Mouse (Mus musculus) adrenal gland, postnatal 14 days (tissue): ENCODE results near the gene Ntrk2. TPM values are rescaled to one million over a fixed set of nuclear protein-coding genes. Genes with fewer than 3 reads are reported as not detected.
"Not testable (repeated sequence)": the region's sequence is repeated elsewhere in the genome, so short reads cannot be mapped to it uniquely, and the experiment has no call there.

Source experiments
- DNase-seq: peaks from one replicate; pipeline ENCODE4 v3.0.0; 2021; ENCODE audit warnings: mixed read lengths
- total RNA-seq: library from RNA; stranded (reverse); gene quantifications from 2 replicates; pipeline ENCODE4 v1.2.3, GENCODE M21; 2021

The Ntrk2 gene
- total RNA-seq, 1 experiment from 2014 or later = 29.3 TPM

DNA sequence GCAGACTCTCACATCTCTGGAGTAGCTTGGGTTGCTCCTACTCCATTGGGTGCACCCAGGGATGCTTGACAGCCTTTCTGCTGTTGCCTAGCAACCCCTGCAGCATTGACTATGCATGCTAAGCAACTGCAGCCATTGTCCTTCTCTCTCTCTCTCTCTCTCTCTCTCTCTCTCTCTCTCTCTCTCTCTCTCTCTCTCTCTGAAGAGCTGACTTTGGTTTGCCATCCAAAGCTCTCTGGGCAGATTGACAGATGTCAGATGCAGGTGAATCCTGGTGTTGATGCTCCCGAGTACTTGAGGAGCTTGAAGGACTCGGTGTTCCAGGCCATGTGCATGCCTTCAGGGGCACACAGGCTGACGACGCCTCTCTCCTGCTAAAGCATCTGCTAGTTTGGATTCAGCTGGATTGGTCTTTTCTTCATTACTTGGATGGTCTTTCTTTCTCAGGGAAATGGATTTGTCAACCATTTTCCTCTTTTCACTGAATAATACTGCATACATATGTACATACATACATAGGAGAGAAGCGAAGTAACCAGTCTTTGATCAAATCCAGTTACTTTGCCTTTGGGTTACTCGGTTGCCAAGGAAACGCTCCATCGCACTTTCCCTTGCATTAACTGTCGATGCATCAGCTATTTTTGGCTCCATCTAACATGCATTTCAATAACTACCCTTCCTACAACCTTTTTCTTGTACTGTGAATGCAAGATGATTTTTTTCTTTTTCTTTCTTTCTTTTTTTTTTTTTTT lies 234.8 kb downstream of the Ntrk2 start:
- no peak for DNase-seq

DNA sequence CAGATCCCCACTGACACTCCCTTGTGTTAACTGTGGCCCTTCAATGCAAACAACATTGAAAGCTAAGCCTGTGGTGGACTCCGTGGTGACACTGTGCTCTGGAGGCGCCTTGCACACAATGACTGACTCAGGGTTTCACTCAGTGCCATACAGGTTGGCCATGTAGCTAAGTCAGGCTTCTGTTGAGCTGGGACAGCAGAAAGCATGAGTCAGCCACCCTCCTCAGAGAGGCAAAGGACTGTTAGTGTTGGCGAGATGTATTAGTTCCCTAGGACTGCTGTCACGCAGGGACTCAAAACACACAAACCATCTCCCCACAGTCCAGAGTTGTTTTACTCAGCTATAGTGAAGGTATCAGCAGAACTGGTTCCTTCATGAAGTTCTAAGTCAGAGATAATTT lies 245.8 kb downstream of the Ntrk2 start:
- DNase-seq = no peak

DNA sequence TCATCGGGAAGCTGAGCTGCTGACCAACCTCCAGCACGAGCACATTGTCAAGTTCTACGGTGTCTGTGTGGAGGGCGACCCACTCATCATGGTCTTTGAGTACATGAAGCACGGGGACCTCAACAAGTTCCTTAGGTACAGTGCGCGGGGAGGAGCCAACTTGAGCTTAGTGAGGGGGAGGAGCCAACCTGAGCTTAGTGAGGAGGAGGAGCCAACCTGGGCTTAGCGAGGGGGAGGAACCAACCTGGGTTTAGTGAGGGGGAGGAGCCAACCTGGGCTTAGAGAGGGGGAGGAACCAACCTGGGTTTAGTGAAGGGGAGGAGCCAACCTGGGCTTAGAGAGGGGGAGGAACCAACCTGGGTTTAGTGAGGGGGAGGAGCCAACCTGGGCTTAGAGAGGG lies 248.0 kb downstream of the Ntrk2 start:
- not testable (repeated sequence) for DNase-seq

GRCm38 (mm10) chr13:59056859-59057258 lies 250.5 kb downstream of the Ntrk2 start:
- DNase-seq = no peak

DNA sequence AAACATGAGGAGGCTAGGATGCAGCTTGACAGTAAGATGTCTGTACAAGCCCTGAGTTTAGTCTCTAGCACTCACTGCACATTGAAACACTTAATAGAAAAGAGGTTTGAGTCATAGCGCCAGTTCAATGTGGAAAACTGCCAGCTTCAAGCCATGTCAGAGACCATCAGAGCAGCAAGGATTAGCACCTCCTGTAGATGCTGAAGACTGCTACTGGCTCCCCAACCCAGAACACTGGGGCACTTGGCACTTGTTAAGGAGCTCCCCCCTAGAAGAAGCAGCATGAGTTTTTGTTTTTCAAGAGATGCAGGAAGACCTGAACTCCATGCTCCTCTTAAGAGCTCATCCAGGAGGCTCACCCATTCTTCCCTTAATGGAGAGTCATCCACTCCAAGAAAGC lies 251.5 kb downstream of the Ntrk2 start:
- DNase-seq = no peak

- no peak for DNase-seq
Observed at GRCm38 (mm10) chr13:59059118-59059517, 252.7 kb downstream of the Ntrk2 start.

- no peak for DNase-seq
Observed at GRCm38 (mm10) chr13:59065677-59066076, 259.3 kb downstream of the Ntrk2 start.

DNA sequence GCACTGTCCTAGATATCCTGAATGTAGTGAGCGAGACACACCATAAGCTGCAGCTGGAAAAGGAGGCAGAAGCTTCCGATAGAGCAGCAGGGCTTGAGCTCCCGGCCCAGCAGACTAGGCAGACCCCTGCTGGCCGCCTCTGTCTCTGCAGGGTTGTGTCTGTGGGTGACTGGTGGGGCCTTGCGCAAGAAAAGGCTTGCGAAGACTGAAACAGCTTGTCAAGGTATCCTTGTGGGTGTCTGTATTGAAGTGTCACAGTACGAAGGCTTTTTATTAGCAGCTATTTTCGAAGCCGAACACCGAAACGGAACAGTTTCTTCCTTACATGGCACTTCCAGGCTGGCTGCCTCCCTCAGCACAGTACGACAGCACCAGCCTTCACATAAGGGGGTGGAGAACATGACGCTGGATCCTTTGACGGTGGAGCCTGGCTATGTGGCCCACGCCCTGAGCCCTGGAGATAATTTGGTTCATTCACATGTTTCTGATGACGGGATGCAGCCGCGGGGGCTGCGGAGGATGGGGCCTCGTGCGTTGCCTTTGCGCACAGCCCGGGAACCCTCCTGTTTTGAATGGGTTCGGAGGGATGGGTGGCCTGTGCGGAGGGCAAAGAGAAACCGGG lies 267.4 kb downstream of the Ntrk2 start:
- peak; percentile 89 for DNase-seq

DNA sequence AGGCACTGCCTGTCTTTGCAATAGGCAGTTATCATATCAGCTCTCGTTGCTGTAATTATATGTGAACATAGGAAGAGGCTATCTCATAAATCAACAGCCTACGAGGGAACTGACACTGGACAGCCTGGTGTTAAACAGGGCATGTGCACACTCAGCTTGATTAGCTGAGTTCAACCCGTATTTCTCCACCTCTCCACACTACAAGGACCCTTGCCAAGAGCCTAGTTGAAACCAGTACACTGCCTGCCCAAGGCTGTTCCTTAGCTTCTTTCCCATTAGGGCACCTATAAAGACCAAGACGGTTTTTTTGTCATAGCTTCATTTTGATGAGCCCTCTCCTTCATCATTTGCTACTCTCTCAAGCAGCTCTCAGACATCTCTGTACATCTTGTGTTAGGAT lies 270.1 kb downstream of the Ntrk2 start:
- no peak for DNase-seq

GRCm38 (mm10) chr13:59079761-59080461 lies 273.5 kb downstream of the Ntrk2 start:
- no peak for DNase-seq

GRCm38 (mm10) chr13:59080468-59080867 lies 274.1 kb downstream of the Ntrk2 start:
- DNase-seq = no peak

- no peak for DNase-seq
Observed at GRCm38 (mm10) chr13:59089016-59089415, 282.6 kb downstream of the Ntrk2 start.

DNA sequence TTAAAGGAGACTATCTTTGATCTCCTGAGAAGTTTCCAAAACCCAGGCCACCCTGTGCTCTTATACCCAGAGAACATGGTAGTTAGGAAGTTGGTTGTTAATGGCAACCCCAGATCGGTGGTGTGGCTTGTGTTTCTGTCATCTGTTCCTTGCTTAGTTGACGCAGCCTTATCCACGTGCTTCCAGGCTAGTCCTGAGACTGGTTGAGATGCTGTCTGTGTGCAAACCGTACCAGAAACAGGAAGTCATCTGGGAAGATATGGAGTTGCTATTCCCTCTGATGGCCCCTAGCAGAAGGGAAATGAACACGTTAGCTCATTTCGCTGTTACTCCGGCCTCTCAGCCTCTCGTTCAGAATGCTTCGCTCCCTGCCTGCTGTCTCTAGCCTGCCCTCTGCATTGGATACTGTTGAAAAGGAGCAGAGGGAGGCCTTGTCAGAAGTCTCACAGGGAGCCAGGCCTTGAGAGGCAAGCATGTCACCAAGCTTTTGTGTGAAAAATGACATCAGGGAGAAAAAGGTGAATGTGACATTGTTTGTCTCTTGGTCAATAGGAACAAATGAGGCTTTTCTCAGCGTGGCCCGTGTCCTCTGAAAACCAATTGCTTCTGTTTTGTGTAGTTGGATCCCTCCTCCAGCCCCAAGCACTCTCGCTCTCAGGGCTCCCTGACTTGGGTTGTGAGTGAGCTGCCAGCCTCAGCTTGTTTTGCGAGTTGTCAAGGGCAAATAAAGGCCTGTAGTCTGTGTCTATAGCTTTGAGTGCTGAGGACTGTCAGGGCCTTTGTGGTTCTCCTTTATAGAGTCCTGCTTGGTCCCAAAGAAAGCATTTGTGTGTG lies 285.0 kb downstream of the Ntrk2 start:
- DNase-seq = no peak

GRCm38 (mm10) chr13:59092045-59092857 lies 285.9 kb downstream of the Ntrk2 start:
- no peak for DNase-seq

DNA sequence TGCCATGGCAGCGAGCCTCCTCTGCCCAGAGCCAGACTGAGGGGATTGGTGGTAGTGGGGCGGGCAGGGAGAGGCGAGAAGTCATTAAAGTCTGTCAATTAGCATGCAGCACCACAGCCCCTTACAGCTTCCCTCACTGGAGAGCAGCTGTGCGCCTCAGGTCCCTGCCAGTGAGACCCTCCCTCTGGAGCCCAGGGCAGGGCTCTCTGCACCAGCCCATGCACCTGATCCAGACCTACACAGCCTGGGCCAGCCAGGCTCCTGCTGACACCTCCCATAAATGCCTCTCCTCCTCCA lies 286.4 kb downstream of the Ntrk2 start:
- DNase-seq = no peak

- no peak for DNase-seq
Observed at GRCm38 (mm10) chr13:59094722-59095121, 288.4 kb downstream of the Ntrk2 start.

DNA sequence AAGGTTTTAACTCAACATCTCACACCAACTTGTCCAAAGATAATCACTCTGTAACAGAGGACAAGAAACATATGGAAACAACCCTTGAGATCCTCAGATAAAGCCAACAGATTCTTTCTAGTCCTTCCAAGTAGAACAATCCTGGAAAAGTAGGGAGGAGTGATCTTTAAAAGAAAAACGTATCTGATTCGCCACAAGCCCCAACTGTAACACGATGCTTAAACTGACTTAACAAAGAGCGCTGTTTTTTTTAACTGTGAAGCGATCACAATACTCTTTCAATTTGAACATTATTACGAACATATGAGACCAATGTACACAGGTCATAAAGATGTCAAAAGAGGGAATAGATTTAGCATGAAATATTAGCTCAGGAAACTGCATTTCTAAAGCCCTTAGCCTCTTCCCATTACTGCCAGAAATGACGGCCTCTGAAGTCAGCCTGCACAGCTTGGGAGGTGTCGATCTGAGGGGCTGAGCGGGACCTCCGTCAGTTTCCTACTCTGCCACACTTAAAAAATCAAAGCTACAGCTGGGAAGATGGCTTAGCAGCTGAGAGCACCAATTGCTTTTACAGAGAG lies 289.5 kb downstream of the Ntrk2 start:
- no peak for DNase-seq

DNA sequence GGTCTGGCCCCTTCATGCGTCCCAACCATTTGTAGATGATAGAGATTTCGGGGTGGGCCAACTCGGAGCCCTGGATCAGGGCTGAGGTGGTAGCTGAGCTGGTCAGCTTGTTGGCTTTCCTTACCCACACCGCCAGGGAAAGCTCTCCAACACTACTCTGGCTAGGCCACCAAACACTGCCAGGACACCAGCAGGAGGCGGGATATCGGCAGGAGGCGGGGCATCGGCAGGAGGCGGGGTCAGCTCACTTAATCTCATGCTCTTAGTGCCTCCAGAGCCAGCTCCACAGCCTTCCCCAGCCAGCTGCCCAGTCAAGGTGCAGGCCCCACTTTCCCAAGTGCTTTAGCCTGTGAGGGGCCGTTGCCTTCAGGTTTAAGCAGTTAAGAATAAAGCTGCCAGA lies 293.7 kb downstream of the Ntrk2 start:
- no peak for DNase-seq

DNA sequence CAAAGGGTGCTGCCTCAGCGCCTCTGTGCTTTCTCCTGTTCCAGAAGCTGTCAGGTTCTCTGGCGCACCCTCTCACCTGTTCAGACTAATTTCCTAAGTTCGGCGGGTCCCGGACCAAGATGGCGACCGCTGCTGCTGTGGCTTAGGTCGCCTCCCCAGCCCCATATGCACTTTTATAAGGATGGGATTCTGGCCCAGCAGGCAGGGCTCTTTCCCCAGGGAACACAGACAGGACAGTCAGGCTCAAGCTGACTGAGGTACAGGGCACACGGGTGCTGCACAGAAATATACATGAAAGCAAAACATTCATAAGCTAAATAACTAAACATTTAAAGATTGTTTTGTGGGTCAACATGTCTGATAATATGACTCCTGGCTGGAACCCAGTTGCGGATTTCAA lies 301.4 kb downstream of the Ntrk2 start:
- not testable (repeated sequence) for DNase-seq

DNA sequence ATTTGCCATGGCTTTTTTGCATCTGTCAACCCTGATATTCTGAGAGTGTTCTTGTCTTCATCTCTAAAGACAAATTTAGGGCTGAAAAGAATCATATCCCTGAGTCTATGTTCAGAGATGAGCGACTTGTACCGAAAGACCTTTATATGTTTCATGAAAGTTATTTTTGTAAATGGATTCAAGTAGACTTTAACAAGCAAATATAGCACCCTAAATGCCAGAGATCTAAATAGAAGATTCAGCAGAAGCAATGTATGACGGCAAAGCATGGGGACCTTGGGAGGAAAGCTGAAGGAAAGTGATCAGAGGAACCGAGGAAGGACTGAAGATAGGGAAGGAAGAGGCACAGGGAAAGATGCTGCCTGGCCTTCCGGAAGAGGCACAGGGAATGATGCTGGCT lies 303.7 kb downstream of the Ntrk2 start:
- no peak for DNase-seq

GRCm38 (mm10) chr13:59114684-59115083 lies 308.3 kb downstream of the Ntrk2 start:
- no peak for DNase-seq

GRCm38 (mm10) chr13:59115551-59115950 lies 309.2 kb downstream of the Ntrk2 start:
- DNase-seq = no peak
